Mouse (Mus musculus) liver, embryonic 16.5 days (tissue): ENCODE results near the gene Cers1. TPM values are rescaled to one million over a fixed set of nuclear protein-coding genes. Genes with fewer than 3 reads are reported as not detected.

Experiments used
- ATAC-seq: fragments of 200-750 bp; cut with Nextera tagmentation; 2 replicates; pipeline ENCODE4 v1.8.0; 2017; ENCODE audit warnings: low read depth, mild to moderate bottlenecking, moderate number of reproducible peaks, moderate library complexity
- H3K27ac ChIP-seq: fragments of 300-500 bp; sonication (generic); 2 replicates; pipeline ENCODE4 v1.5.1; 2014; ENCODE audit warnings: mild to moderate bottlenecking, low read length
- H3K27me3 ChIP-seq: fragments of 300-500 bp; sonication (generic); 2 replicates; pipeline ENCODE4 v1.6.1; 2014; ENCODE audit warnings: low read depth, low read length, mixed read lengths; ENCODE audit not compliant: control insufficient read depth, insufficient read depth
- H3K36me3 ChIP-seq: fragments of 300-500 bp; sonication (generic); 2 replicates; pipeline ENCODE4 v1.6.1; 2014; ENCODE audit warnings: mild to moderate bottlenecking; ENCODE audit not compliant: control insufficient read depth, insufficient read depth
- H3K4me1 ChIP-seq: fragments of 300-500 bp; sonication (generic); 2 replicates; pipeline ENCODE4 v1.6.1; 2014; ENCODE audit warnings: low read depth, low read length, mixed read lengths; ENCODE audit not compliant: control insufficient read depth
- H3K4me2 ChIP-seq: fragments of 300-500 bp; sonication (generic); 2 replicates; pipeline ENCODE4 v1.6.1; 2014; ENCODE audit warnings: low read depth, low read length, mixed read lengths
- H3K4me3 ChIP-seq: fragments of 300-500 bp; sonication (generic); 2 replicates; pipeline ENCODE4 v1.5.1; 2014; ENCODE audit warnings: low read depth, mild to moderate bottlenecking, low read length
- H3K9ac ChIP-seq: fragments of 300-500 bp; sonication (generic); 2 replicates; pipeline ENCODE4 v1.6.1; 2014; ENCODE audit warnings: low read depth, low read length
- H3K9me3 ChIP-seq: fragments of 300-500 bp; sonication (generic); replicated peaks from 2 replicates; pipeline ENCODE4 v1.6.1; 2016; ENCODE audit warnings: low read length; ENCODE audit not compliant: control insufficient read depth
- WGBS: fragments of 180-500 bp; shearing (Covaris S2); extraction: QIAGEN DNeasy Blood & Tissue Kit; methylation state at CpG from one replicate; pipeline ENCODE4 v1.1.7; 2014; ENCODE audit not compliant: insufficient replicate concordance; 5-methylcytosine and 5-hydroxymethylcytosine counted together
- polyA plus RNA-seq: library from polyadenylated mRNA; unstranded; fragments of >200 nt; fragmentation: Nextera tagmentation; extraction: Ambion mirVana; gene quantifications from 2 replicates; pipeline ENCODE4 v1.2.1, GENCODE M21; 2015

The Cers1 gene
- polyA plus RNA-seq, 1 experiment from 2014 or later: 0.24 TPM

DNA sequence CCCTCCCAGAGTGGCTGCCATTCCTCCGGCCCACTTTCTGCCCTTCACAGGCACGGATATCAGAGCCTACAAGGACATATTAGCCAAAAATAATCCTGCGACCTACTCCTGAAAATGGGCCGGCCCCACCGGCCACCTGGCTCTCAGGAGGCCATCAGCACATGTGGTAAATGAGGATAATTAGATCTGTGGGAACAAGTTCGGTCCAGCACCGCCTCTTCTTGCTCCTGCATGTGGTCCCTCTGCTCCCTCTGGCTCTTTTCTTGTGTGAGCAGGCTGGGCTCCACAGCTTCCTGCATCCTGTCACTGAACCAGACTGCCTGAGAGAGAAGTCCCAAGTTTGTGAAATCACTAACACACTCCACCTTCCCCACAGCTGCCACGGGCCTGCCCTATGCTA lies 36.3 kb upstream of the Cers1 start:
- 0 out of 2 replicates have a peak overlapping the region, but pooled peaks have one; percentile 22 for H3K27ac ChIP-seq
- no peaks in the 10 kb centered on the region for H3K9me3 ChIP-seq
- no peak for ATAC-seq
- H3K9ac ChIP-seq: no peak overlapping the region
- no peak overlapping the region for H3K4me2 ChIP-seq
- peaks cover 11% of the 10 kb centered on the region for H3K27me3 ChIP-seq
- H3K36me3 ChIP-seq: no peaks in the 10 kb centered on the region
- 29% methylated on average over 8 of the region's 8 CpGs for WGBS
- no peak overlapping the region for H3K4me3 ChIP-seq
- peaks cover 12% of the 10 kb centered on the region for H3K4me1 ChIP-seq

- Histone ChIP-seq H3K9ac (no peak overlapping the region), H3K36me3 (peaks cover 4% of the 10 kb centered on the region; the same call in 1 of the 2 replicates), H3K4me2 (no peak overlapping the region), H3K9me3 (no peaks in the 10 kb centered on the region), H3K27ac (no peak overlapping the region), H3K4me1 (peaks cover 12% of the 10 kb centered on the region), H3K27me3 (peaks cover 11% of the 10 kb centered on the region), H3K4me3 (no peak overlapping the region)
- ATAC-seq: no peak
- WGBS: 53% methylated on average over 3 of the region's 3 CpGs
Measured at GRCm38 (mm10) chr8:70281001-70281400, 34.6 kb upstream of the Cers1 start.

DNA sequence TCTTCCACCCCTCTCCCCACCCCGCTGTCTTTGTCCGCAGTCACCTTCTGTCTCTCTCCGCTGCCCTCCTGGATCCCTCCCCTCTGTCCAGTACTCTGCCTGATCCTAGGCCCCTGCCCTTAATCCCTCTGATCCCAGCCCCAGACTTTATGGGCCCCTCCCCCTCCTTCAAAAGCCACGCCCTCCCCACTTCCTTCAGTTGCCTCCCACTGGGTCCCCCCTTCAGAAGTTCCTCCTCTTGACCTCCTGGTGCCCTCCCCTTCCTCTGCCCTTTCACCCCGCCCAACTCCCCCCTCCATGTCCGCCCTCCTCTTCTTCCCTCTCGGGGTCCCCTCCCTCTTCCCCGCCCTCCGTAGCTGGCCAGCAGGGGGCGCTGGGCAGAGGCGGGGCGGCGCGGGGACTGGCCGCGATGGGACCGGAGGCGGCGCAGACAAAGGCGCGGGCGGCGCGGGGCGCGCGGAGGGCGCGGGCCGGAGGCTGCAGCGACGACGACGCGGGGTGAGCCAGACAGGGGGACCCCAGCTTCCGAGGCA lies 32.9 kb upstream of the Cers1 start, which contains the start of gene Homer3:
TSS of gene Homer3 (plus strand) at position 225 of the 533 bp plus-strand sequence.
- WGBS: under 1% methylated on average over 36 of the region's 36 CpGs
- Histone ChIP-seq H3K27ac (no peak within 1 kb of the TSS), H3K27me3 (peaks cover 11% of the 10 kb centered on the region), H3K4me3 (peak within 1 kb of the TSS; percentile 70), H3K36me3 (peaks cover 8% of the 10 kb centered on the region; the same call in 1 of the 2 replicates), H3K9ac (peak within 1 kb of the TSS; percentile 71), H3K9me3 (no peaks in the 10 kb centered on the region), H3K4me1 (peaks cover 9% of the 10 kb centered on the region), H3K4me2 (peak within 1 kb of the TSS; percentile 91)
- ATAC-seq: peak; percentile 85

DNA sequence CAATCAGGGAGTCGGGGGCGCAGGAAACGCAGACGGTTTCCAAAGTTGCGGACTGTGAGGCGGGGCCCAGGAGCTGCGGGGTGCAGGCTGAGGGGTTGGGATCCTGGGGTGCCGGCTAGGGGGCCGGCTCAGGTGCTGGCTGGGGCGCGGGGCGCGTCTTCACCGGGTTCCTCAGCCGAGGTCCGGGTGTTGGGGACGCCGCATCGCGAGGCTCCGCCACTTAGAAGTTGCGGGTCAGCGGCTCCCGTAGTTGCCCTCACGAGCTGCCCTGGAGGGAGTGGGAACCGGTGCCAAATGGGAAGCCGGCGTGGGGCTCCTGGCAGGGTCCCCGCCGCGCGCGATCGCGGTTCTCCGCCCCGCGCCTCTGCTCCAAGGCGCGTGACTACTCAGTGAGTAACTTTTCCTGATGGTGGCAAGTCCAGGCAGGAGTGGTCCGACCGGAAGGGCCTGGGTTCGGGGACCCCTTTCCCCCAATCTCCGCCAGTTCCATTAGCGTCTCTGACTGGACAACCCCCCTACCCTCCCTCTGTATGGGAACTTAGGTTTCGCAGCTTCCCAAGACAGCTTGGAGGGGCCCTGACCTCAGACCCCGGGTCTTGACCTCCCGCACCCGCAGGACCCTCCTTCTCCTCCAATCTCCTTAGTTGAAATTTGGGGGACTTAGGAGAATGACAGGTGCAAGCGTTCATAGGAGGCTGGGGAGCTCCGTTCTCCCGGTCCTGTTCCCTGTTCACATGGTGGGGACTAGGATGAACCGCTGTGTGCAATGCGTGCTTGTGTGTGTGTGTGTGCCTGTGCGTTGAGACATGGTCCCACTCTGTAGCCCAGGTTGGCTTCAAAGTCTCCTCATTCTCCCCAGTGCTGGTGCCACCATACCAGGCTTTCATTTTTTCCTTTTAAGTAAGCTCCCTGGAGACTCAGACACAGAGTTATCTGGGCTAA lies 32.2 kb upstream of the Cers1 start:
- no peaks in the 10 kb centered on the region for H3K9me3 ChIP-seq
- peak; percentile 19 for ATAC-seq

DNA sequence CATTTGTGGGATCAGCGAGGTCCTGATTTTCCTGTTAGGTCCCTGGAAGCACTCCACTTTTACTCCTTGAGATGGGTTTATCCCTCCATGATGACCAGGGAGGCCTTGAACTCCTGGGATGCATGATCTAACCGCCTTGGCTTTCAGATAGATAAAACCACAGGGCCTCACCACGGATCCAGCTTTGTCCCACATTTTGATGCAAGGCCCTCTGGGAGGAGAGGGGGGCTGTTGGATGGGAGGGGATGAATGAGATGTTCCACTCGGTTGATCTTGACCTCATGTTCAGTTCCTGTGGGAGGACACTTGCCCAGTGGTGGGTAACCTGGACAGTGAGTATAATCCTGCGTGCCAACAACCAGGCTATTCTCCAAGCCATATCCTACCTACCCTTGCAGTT lies 31.2 kb upstream of the Cers1 start:
- WGBS: 61% methylated on average over 5 of the region's 5 CpGs
- no peak overlapping the region for H3K4me2 ChIP-seq
- no peak for ATAC-seq

More for the DNA sequence above, 32.2 kb upstream of the Cers1 start:
- H3K4me3 ChIP-seq: peak overlapping the region; percentile 70
- peak overlapping the region; percentile 91 for H3K4me2 ChIP-seq
- H3K4me1 ChIP-seq: peaks cover 9% of the 10 kb centered on the region
- peaks cover 11% of the 10 kb centered on the region for H3K27me3 ChIP-seq
- peak overlapping the region; percentile 71 for H3K9ac ChIP-seq
- WGBS: under 1% methylated on average over 53 of the region's 55 CpGs
- peaks cover 8% of the 10 kb centered on the region; the same call in 1 of the 2 replicates for H3K36me3 ChIP-seq
- no peak overlapping the region for H3K27ac ChIP-seq

GRCm38 (mm10) chr8:70285304-70285703 lies 30.3 kb upstream of the Cers1 start:
- Histone ChIP-seq H3K36me3 (peaks cover 8% of the 10 kb centered on the region; the same call in 1 of the 2 replicates), H3K4me2 (no peak overlapping the region), H3K4me1 (peaks cover 9% of the 10 kb centered on the region), H3K27ac (no peak overlapping the region), H3K4me3 (no peak overlapping the region), H3K9me3 (no peaks in the 10 kb centered on the region), H3K9ac (no peak overlapping the region), H3K27me3 (peaks cover 11% of the 10 kb centered on the region)
- ATAC-seq: no peak
- 82% methylated on average over 15 of the region's 15 CpGs for WGBS

More for the DNA sequence above, 31.2 kb upstream of the Cers1 start:
- peaks cover 8% of the 10 kb centered on the region; the same call in 1 of the 2 replicates for H3K36me3 ChIP-seq
- no peak overlapping the region for H3K27ac ChIP-seq
- no peaks in the 10 kb centered on the region for H3K9me3 ChIP-seq
- no peak overlapping the region for H3K9ac ChIP-seq
- no peak overlapping the region for H3K4me3 ChIP-seq
- peaks cover 9% of the 10 kb centered on the region for H3K4me1 ChIP-seq
- H3K27me3 ChIP-seq: peaks cover 11% of the 10 kb centered on the region

DNA sequence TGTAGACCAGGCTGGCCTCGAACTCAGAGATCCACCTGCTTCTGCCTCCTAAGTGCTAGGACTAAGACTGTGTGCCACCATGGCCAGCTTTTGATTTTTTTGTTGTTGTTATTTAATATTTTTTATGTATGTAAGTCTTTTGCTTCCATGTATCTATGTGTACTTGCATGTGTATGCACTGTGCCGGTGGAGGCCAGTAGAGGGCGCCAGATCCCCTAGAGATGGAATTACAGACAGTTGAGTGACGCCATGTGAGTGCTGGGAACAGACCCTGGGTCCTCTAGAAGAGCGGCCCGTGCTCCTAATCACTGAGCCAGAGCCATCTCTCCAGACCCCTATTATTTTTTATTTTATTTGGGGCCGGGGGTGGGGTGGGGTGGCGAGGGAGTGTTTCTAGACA lies 28.8 kb upstream of the Cers1 start:
- Histone ChIP-seq H3K27ac (no peak overlapping the region), H3K4me1 (peaks cover 9% of the 10 kb centered on the region), H3K27me3 (peaks cover 11% of the 10 kb centered on the region), H3K4me3 (no peak overlapping the region), H3K4me2 (no peak overlapping the region), H3K36me3 (peaks cover 8% of the 10 kb centered on the region; the same call in 1 of the 2 replicates), H3K9ac (no peak overlapping the region), H3K9me3 (no peaks in the 10 kb centered on the region)
- ATAC-seq: no peak
- 81% methylated on average over 8 of the region's 8 CpGs for WGBS

- H3K27me3 ChIP-seq: no peaks in the 10 kb centered on the region
- no peak for ATAC-seq
- H3K4me3 ChIP-seq: no peak overlapping the region
Measured at GRCm38 (mm10) chr8:70293988-70294405, 21.6 kb upstream of the Cers1 start.

More at GRCm38 (mm10) chr8:70293988-70294405, 21.6 kb upstream of the Cers1 start:
- Histone ChIP-seq H3K4me2 (no peak overlapping the region), H3K9me3 (no peaks in the 10 kb centered on the region), H3K4me1 (no peaks in the 10 kb centered on the region), H3K36me3 (peaks cover 26% of the 10 kb centered on the region), H3K27ac (no peak overlapping the region), H3K9ac (no peak overlapping the region)
- 77% methylated on average over 5 of the region's 5 CpGs for WGBS
